Mouse (Mus musculus): ENCODE results near the gene Il11. TPM values are rescaled to one million over a fixed set of nuclear protein-coding genes. Genes with fewer than 3 reads are reported as not detected.

The Il11 gene
- polyA plus RNA-seq, 2 experiments: 0.03 TPM; not detected in 1

GRCm38 (mm10) chr7:4741151-4741550, 41.5 kb downstream of the Il11 start:
- H3K27ac ChIP-seq: peak overlapping the region; percentile 74
- TF ChIP-seq EP300 (IDR thresholded peaks at IDR 0.05; ENCODE audit: low read depth): no peak
- TF ChIP-seq CTCF (IDR thresholded peaks at IDR 0.05; ENCODE audit: low read depth): no peak
- ATAC-seq (ENCODE audit: insufficient read depth) (peak; percentile 53), DNase-seq (ENCODE audit: low read depth in 3 of 3, low spot score in 3 of 3) (peak; percentile 63 to 79 (median 67))
- peak overlapping the region; percentile 95 for H3K4me2 ChIP-seq (ENCODE audit: low read depth)
- no peaks in the 10 kb centered on the region for H3K9me3 ChIP-seq (ENCODE audit: control insufficient read depth, low read length)
- peak overlapping the region; percentile 69 to 99 for H3K4me3 ChIP-seq (ENCODE audit: insufficient read depth in 1 of 2, low read depth in 2 of 2, low read length in 2 of 2)
- 3% methylated on average over 4 of the region's 4 CpGs for WGBS (ENCODE audit: insufficient replicate concordance)
- peak overlapping the region; percentile 76 for H3K9ac ChIP-seq (replicated peaks)
- H3K27me3 ChIP-seq (ENCODE audit: control insufficient read depth, insufficient read depth, low read length): no peaks in the 10 kb centered on the region
- H3K36me3 ChIP-seq (replicated peaks; ENCODE audit: control insufficient read depth, insufficient read depth, low read depth): peaks cover 9% of the 10 kb centered on the region
- peaks cover 43 to 49% of the 10 kb centered on the region in 2 experiments for H3K4me1 ChIP-seq (replicated peaks; ENCODE audit: control insufficient read depth in 2 of 2, insufficient read depth in 2 of 2, low read length in 1 of 2)

DNA sequence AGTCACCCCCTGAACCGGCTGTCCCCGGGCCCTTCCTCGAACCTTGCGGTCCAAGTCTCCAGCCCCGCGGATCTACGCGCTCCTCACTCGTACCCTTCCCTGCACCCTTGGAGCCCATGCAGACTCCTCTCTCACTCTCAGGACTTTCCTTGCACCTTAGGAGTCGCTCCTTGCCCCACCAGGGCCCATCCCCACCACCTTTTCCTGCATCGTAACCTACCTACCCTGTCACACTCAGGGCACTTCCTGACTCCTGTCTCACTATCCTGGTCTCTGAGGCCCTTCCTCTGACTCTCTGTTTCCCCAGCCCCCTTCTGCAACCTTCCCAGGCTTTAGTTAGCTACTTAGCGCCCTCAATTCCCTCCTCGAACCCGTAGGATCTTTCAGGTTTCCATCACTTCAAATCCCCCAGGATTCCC, 42.3 kb downstream of the Il11 start:
- H3K9me3 ChIP-seq (ENCODE audit: control insufficient read depth, low read length): no peaks in the 10 kb centered on the region
- no peak for TF ChIP-seq CTCF (IDR thresholded peaks at IDR 0.05; ENCODE audit: low read depth)
- no peak for TF ChIP-seq EP300 (IDR thresholded peaks at IDR 0.05; ENCODE audit: low read depth)
- H3K4me3 ChIP-seq (ENCODE audit: insufficient read depth in 1 of 2, low read depth in 2 of 2, low read length in 2 of 2): peak overlapping the region; percentile 69 to 99
- under 1% methylated on average over 14 of the region's 14 CpGs for WGBS (ENCODE audit: insufficient replicate concordance)
- peak overlapping the region; percentile 95 for H3K4me2 ChIP-seq (ENCODE audit: low read depth)
- ATAC-seq (ENCODE audit: insufficient read depth): peak; percentile 11
- peaks cover 37 to 41% of the 10 kb centered on the region in 2 experiments for H3K4me1 ChIP-seq (replicated peaks; ENCODE audit: control insufficient read depth in 2 of 2, insufficient read depth in 2 of 2, low read length in 1 of 2)
- peak overlapping the region; percentile 74 for H3K27ac ChIP-seq
- H3K36me3 ChIP-seq (replicated peaks; ENCODE audit: control insufficient read depth, insufficient read depth, low read depth): peaks cover 4% of the 10 kb centered on the region
- H3K9ac ChIP-seq (replicated peaks): peak overlapping the region; percentile 76
- no peaks in the 10 kb centered on the region for H3K27me3 ChIP-seq (ENCODE audit: control insufficient read depth, insufficient read depth, low read length)
- no peak for DNase-seq (ENCODE audit: low read depth in 3 of 3, low spot score in 3 of 3)

GRCm38 (mm10) chr7:4739544-4740275, 42.9 kb downstream of the Il11 start, which contains the start of gene Kmt5c:
Gene Kmt5c, plus strand, starts transcription at chr7:4740115.
- under 1% methylated on average over 37 of the region's 44 CpGs for WGBS (ENCODE audit: insufficient replicate concordance)
- Histone ChIP-seq H3K4me2 (ENCODE audit: low read depth) (peak within 1 kb of the TSS; percentile 95), H3K36me3 (replicated peaks; ENCODE audit: control insufficient read depth, insufficient read depth, low read depth) (peaks cover 3% of the 10 kb centered on the region), H3K4me3 (ENCODE audit: insufficient read depth in 1 of 2, low read depth in 2 of 2, low read length in 2 of 2) (peak within 1 kb of the TSS; percentile 69 to 99), H3K9me3 (ENCODE audit: control insufficient read depth, low read length) (no peaks in the 10 kb centered on the region), H3K4me1 (replicated peaks; ENCODE audit: control insufficient read depth in 2 of 2, insufficient read depth in 2 of 2, low read length in 1 of 2) (peaks cover 32 to 36% of the 10 kb centered on the region in 2 experiments), H3K27ac (peak within 1 kb of the TSS; percentile 74), H3K9ac (replicated peaks) (peak within 1 kb of the TSS; percentile 76), H3K27me3 (ENCODE audit: control insufficient read depth, insufficient read depth, low read length) (no peaks in the 10 kb centered on the region)
- ATAC-seq (ENCODE audit: insufficient read depth): peak; percentile 86
- TF ChIP-seq CTCF (IDR thresholded peaks at IDR 0.05; ENCODE audit: low read depth) (peak; percentile 64), EP300 (IDR thresholded peaks at IDR 0.05; ENCODE audit: low read depth) (peak; percentile 38; the same call in 1 of the 2 replicates)
- peak; percentile 98 to 99 (median 99) for DNase-seq (ENCODE audit: low read depth in 3 of 3, low spot score in 3 of 3)

- 58% methylated on average over 10 of the region's 10 CpGs for WGBS (ENCODE audit: insufficient replicate concordance)
- Histone ChIP-seq H3K9me3 (ENCODE audit: control insufficient read depth, low read length) (no peaks in the 10 kb centered on the region), H3K4me2 (ENCODE audit: low read depth) (peak overlapping the region; percentile 95), H3K27ac (no peak overlapping the region; the same call in 1 of the 2 replicates), H3K27me3 (ENCODE audit: control insufficient read depth, insufficient read depth, low read length) (no peaks in the 10 kb centered on the region), H3K36me3 (replicated peaks; ENCODE audit: control insufficient read depth, insufficient read depth, low read depth) (no peaks in the 10 kb centered on the region; the same call in none of the 2 replicates), H3K4me3 (ENCODE audit: insufficient read depth in 1 of 2, low read depth in 2 of 2, low read length in 2 of 2) (peak overlapping the region; percentile 50 to 69), H3K9ac (replicated peaks) (0 out of 2 replicates have a peak overlapping the region, but pooled peaks have one; percentile 7), H3K4me1 (replicated peaks; ENCODE audit: control insufficient read depth in 2 of 2, insufficient read depth in 2 of 2, low read length in 1 of 2) (peaks cover 26 to 30% of the 10 kb centered on the region in 2 experiments)
- DNase-seq (ENCODE audit: low read depth in 3 of 3, low spot score in 3 of 3) (no peak), ATAC-seq (ENCODE audit: insufficient read depth) (no peak)
- TF ChIP-seq CTCF (IDR thresholded peaks at IDR 0.05; ENCODE audit: low read depth): no peak
- no peak for TF ChIP-seq EP300 (IDR thresholded peaks at IDR 0.05; ENCODE audit: low read depth)
Measured at GRCm38 (mm10) chr7:4739041-4739543, 43.6 kb downstream of the Il11 start.

GRCm38 (mm10) chr7:4732968-4733392, 49.7 kb downstream of the Il11 start:
- Histone ChIP-seq H3K4me1 (replicated peaks; ENCODE audit: control insufficient read depth in 2 of 2, insufficient read depth in 2 of 2, low read length in 1 of 2) (peaks cover 12 to 14% of the 10 kb centered on the region in 2 experiments), H3K4me3 (ENCODE audit: insufficient read depth in 1 of 2, low read depth in 2 of 2, low read length in 2 of 2) (no peak overlapping the region), H3K9me3 (ENCODE audit: control insufficient read depth, low read length) (no peaks in the 10 kb centered on the region), H3K27ac (peak overlapping the region; percentile 46; the same call in 1 of the 2 replicates), H3K36me3 (replicated peaks; ENCODE audit: control insufficient read depth, insufficient read depth, low read depth) (no peaks in the 10 kb centered on the region), H3K9ac (replicated peaks) (peak overlapping the region; percentile 20; the same call in 1 of the 2 replicates), H3K4me2 (ENCODE audit: low read depth) (peak overlapping the region; percentile 34), H3K27me3 (ENCODE audit: control insufficient read depth, insufficient read depth, low read length) (no peaks in the 10 kb centered on the region)
- peak; percentile 82 for ATAC-seq (ENCODE audit: insufficient read depth)
- 21% methylated on average over 6 of the region's 6 CpGs for WGBS (ENCODE audit: insufficient replicate concordance)
- TF ChIP-seq EP300 (IDR thresholded peaks at IDR 0.05; ENCODE audit: low read depth): peak; percentile 66
- TF ChIP-seq CTCF (IDR thresholded peaks at IDR 0.05; ENCODE audit: low read depth): peak; percentile 53; the same call in 1 of the 2 replicates
- DNase-seq (ENCODE audit: low read depth in 3 of 3, low spot score in 3 of 3): no peak
